Mouse (Mus musculus) myocyte (in vitro differentiated cells): ENCODE results near the gene Swap70.

Experiments used
- CEBPB ChIP-seq: IDR thresholded peaks from 2 replicates; pipeline ENCODE4 v1.6.1; 2011; ENCODE audit warnings: mild to moderate bottlenecking, moderate library complexity; ENCODE audit not compliant: poor library complexity, insufficient read depth, severe bottlenecking
- POLR2A ChIP-seq: IDR thresholded peaks from one replicate; pipeline ENCODE4 v1.6.1; 2011; ENCODE audit warnings: low read depth, mild to moderate bottlenecking, control low read depth, moderate library complexity; ENCODE audit not compliant: insufficient read length
- REST ChIP-seq: IDR thresholded peaks from one replicate; pipeline ENCODE4 v1.6.1; 2011; ENCODE audit warnings: mild to moderate bottlenecking, control low read depth, moderate library complexity; ENCODE audit not compliant: insufficient read depth, insufficient read length
- TCF12 ChIP-seq: IDR thresholded peaks from one replicate; pipeline ENCODE4 v1.6.1; 2011; ENCODE audit warnings: mild to moderate bottlenecking, control low read depth; ENCODE audit not compliant: poor library complexity, insufficient read depth, severe bottlenecking

GRCm38 (mm10) chr7:110285076-110285848, 63.8 kb downstream of the Swap70 start:
- TF ChIP-seq TCF12, result no peak
- TF ChIP-seq CEBPB, result no peak
- TF ChIP-seq REST, result no peak
- TF ChIP-seq POLR2A, result no peak
